Mouse (Mus musculus) erythroblast, embryonic 14.5 days (primary cell): ENCODE results near the gene Sdk2.

ENCODE experiments used
- GATA1 ChIP-seq: IDR thresholded peaks from 2 replicates; pipeline ENCODE4 v1.6.1; 2012; ENCODE audit warnings: low read length, inconsistent platforms, mixed read lengths
- TAL1 ChIP-seq: IDR thresholded peaks from 3 replicates; pipeline ENCODE4 v1.6.1; 2012; ENCODE audit warnings: low read length, inconsistent platforms, mixed read lengths

DNA sequence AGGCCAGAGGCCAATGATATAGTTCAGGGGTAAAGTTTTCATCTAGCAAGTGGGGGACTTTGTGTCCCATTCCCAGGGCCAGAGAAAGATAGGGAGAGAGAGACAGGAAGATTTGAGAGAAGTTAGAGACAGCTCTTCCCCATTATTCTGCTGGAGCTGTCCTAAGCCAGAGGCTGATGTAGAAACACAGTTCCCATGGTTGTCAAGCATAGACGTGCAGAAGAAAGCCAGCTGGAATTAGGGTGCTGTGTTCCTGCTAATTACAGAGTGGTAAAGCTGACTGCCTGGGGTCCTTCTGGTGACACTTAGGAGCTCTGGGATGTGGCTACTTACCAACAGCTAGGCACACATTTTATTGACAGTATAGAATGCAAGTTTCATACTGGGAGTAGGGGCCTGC, 277.7 kb downstream of the Sdk2 start:
- no peak for TF ChIP-seq GATA1
- TF ChIP-seq TAL1: no peak
